Mouse (Mus musculus) liver, embryonic 15.5 days (tissue): ENCODE data around the gene Fam222a. TPM values are rescaled to one million over a fixed set of nuclear protein-coding genes. Genes with fewer than 3 reads are reported as not detected.

Experiments used
- ATAC-seq: fragments of 200-750 bp; cut with Nextera tagmentation; 2 replicates; pipeline ENCODE4 v1.8.0; 2017; ENCODE audit warnings: moderate number of reproducible peaks, mild to moderate bottlenecking, moderate library complexity; ENCODE audit not compliant: insufficient read depth
- H3K27ac ChIP-seq: fragments of 300-500 bp; sonication (generic); replicated peaks from 2 replicates; pipeline ENCODE4 v1.5.1; 2015; ENCODE audit warnings: mild to moderate bottlenecking, inconsistent platforms
- H3K27me3 ChIP-seq: fragments of 300-500 bp; sonication (generic); 2 replicates; pipeline ENCODE4 v1.6.1; 2015; ENCODE audit warnings: mild to moderate bottlenecking, inconsistent platforms
- H3K36me3 ChIP-seq: fragments of 300-500 bp; sonication (generic); replicated peaks from 2 replicates; pipeline ENCODE4 v1.6.1; 2015; ENCODE audit warnings: moderate library complexity, mild to moderate bottlenecking, inconsistent platforms
- H3K4me1 ChIP-seq: fragments of 300-500 bp; sonication (generic); replicated peaks from 2 replicates; pipeline ENCODE4 v1.6.1; 2015; ENCODE audit warnings: inconsistent platforms
- H3K4me2 ChIP-seq: fragments of 300-500 bp; sonication (generic); 2 replicates; pipeline ENCODE4 v1.6.1; 2015; ENCODE audit warnings: moderate library complexity, mild to moderate bottlenecking, inconsistent platforms
- H3K4me3 ChIP-seq: fragments of 300-500 bp; sonication (generic); replicated peaks from 2 replicates; pipeline ENCODE4 v1.5.1; 2015; ENCODE audit warnings: mild to moderate bottlenecking, inconsistent platforms
- H3K9ac ChIP-seq: fragments of 300-500 bp; sonication (generic); 2 replicates; pipeline ENCODE4 v1.6.1; 2015; ENCODE audit warnings: moderate library complexity, mild to moderate bottlenecking, inconsistent platforms
- H3K9me3 ChIP-seq: fragments of 300-500 bp; sonication (generic); replicated peaks from 2 replicates; pipeline ENCODE4 v1.6.1; 2016; ENCODE audit warnings: inconsistent platforms
- WGBS: fragments of 180-500 bp; shearing (Covaris S2); methylation state at CpG from one replicate; pipeline ENCODE4 v1.1.7; 2015; ENCODE audit warnings: mixed read lengths; ENCODE audit not compliant: insufficient replicate concordance; 5-methylcytosine and 5-hydroxymethylcytosine counted together
- polyA plus RNA-seq: library from polyadenylated mRNA; unstranded; fragments of >200 nt; fragmentation: Nextera tagmentation; extraction: Ambion mirVana; gene quantifications from 2 replicates; pipeline ENCODE4 v1.2.1, GENCODE M21; 2015

Gene Fam222a
- polyA plus RNA-seq, 1 experiment from 2014 or later = 0.73 TPM

GRCm38 (mm10) chr5:114661029-114661428, 93.2 kb downstream of the Fam222a start:
- 15% methylated on average over 6 of the region's 6 CpGs for WGBS
- no peak for ATAC-seq

More at GRCm38 (mm10) chr5:114661029-114661428, 93.2 kb downstream of the Fam222a start:
- Histone ChIP-seq H3K4me2 (no peak overlapping the region), H3K27me3 (peaks cover 48% of the 10 kb centered on the region), H3K27ac (0 out of 2 replicates have a peak overlapping the region, but pooled peaks have one; percentile 33), H3K4me3 (no peak overlapping the region), H3K4me1 (0 out of 2 replicates have a peak, but pooled peaks cover 5% of the 10 kb centered on the region), H3K9ac (no peak overlapping the region), H3K36me3 (no peaks in the 10 kb centered on the region), H3K9me3 (no peaks in the 10 kb centered on the region)

Other genes starting within 250 kb of the Fam222a start
- gene Kctd10, start 187.5 kb upstream of the Fam222a start, polyA plus RNA-seq = 21.1 and 22.6 TPM in 2 replicates
- gene Ube3b, start 187.4 kb upstream of the Fam222a start, polyA plus RNA-seq = 17.1 and 18.4 TPM in 2 replicates
- gene Mmab, start 124.0 kb upstream of the Fam222a start, polyA plus RNA-seq = 10.3 and 11.0 TPM in 2 replicates
- gene Mvk, start 123.7 kb upstream of the Fam222a start, polyA plus RNA-seq = 32.7 TPM in 2 replicates
- 0.24 and 0.33 TPM in 2 replicates for gene Trpv4, start 90.4 kb downstream of the Fam222a start, polyA plus RNA-seq
- gene Gltp, start 123.0 kb downstream of the Fam222a start, polyA plus RNA-seq = 36.2 and 36.8 TPM in 2 replicates
- 2.9 and 3.2 TPM in 2 replicates for gene Tchp, start 139.7 kb downstream of the Fam222a start, polyA plus RNA-seq
- gene Ankrd13a, start 206.7 kb downstream of the Fam222a start, polyA plus RNA-seq = 41.0 and 42.8 TPM in 2 replicates
- gene Git2, start 207.5 kb downstream of the Fam222a start, polyA plus RNA-seq = 16.3 and 16.5 TPM in 2 replicates